Mouse (Mus musculus): Measurements from ENCODE around the gene Il16. TPM values are rescaled to one million over a fixed set of nuclear protein-coding genes. Genes with fewer than 3 reads are reported as not detected.

The Il16 gene
- total and polyA plus RNA-seq, 2 experiments, result 1.5 to 4.1 TPM

GRCm38 (mm10) chr7:83682640-83683274 lies 62.8 kb downstream of the Il16 start:
- H3K36me3 ChIP-seq (ENCODE audit: control insufficient read depth, insufficient read depth, low read length), result no peaks in the 10 kb centered on the region
- H3K9ac ChIP-seq (ENCODE audit: low read depth, low read length), result no peak overlapping the region
- no peak overlapping the region for H3K27ac ChIP-seq (replicated peaks; ENCODE audit: insufficient read depth, low read depth, low read length)
- no peaks in the 10 kb centered on the region for H3K79me2 ChIP-seq (ENCODE audit: control insufficient read depth, insufficient read depth, low read length)
- WGBS, result 48% methylated on average over 6 of the region's 6 CpGs
- no peak for DNase-seq (ENCODE audit: extremely low read depth, low read depth, low spot score)
- no peak overlapping the region for H3K4me3 ChIP-seq (ENCODE audit: insufficient read depth, low read depth, low read length)
- TF ChIP-seq CTCF (IDR thresholded peaks at IDR 0.05; ENCODE audit: low read depth, low read length) (no peak), POLR2A (IDR thresholded peaks at IDR 0.05; ENCODE audit: extremely low read depth, insufficient read depth, low read length) (no peak)
- no peaks in the 10 kb centered on the region for H3K4me1 ChIP-seq (ENCODE audit: control insufficient read depth, insufficient read depth, low read length)
- H3K27me3 ChIP-seq (ENCODE audit: control insufficient read depth, insufficient read depth, low read length), result no peaks in the 10 kb centered on the region

DNA sequence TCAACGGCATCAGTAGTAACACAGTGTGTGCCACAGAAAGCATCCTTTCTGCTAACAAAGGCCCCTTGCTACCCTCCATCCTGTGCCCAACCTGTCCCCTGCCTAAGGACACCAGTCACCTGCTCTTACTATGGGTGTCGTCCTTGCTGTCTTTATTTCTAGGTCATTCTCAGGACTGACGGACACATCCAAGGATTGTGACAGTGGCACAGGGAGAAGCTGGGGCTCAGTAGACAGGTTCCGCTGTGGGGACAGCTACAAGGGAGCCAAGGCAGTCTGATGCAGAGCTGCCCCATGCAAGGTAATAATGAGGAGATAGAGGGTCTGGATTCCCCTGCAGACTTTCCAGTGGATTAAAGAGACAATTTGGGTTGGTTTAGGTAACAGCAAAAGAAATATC lies 67.0 kb downstream of the Il16 start:
- DNase-seq (ENCODE audit: extremely low read depth, low read depth, low spot score), result no peak
- Histone ChIP-seq H3K9ac (ENCODE audit: low read depth, low read length) (no peak overlapping the region), H3K36me3 (ENCODE audit: control insufficient read depth, insufficient read depth, low read length) (no peaks in the 10 kb centered on the region), H3K4me3 (ENCODE audit: insufficient read depth, low read depth, low read length) (no peak overlapping the region), H3K27ac (replicated peaks; ENCODE audit: insufficient read depth, low read depth, low read length) (no peak overlapping the region), H3K27me3 (ENCODE audit: control insufficient read depth, insufficient read depth, low read length) (no peaks in the 10 kb centered on the region), H3K4me1 (ENCODE audit: control insufficient read depth, insufficient read depth, low read length) (no peaks in the 10 kb centered on the region), H3K79me2 (ENCODE audit: control insufficient read depth, insufficient read depth, low read length) (no peaks in the 10 kb centered on the region)
- 84% methylated on average over 4 of the region's 4 CpGs for whole genome bisulfite sequencing
- TF ChIP-seq POLR2A (IDR thresholded peaks at IDR 0.05; ENCODE audit: extremely low read depth, insufficient read depth, low read length), result no peak
- no peak for TF ChIP-seq CTCF (IDR thresholded peaks at IDR 0.05; ENCODE audit: low read depth, low read length)

DNA sequence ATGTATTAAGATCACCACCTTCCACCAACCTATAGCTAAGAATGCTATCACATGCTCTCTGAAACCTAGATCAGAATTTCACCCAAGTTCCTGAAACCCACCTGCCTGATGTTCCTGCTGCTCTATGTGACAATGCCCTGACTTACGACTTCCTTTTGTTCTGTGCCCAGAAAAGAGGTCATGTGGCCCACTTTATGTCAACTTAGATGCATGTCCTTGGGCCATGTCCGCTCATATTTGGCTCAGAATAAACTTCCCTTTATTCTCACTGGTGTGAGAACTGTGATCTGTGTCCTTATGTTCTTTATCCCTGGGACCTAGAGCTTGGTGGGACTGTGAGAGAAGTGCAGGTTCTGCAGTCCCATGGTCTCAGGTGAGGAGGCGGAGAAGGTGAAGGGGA lies 68.2 kb downstream of the Il16 start:
- WGBS, result 75% methylated on average over 3 of the region's 3 CpGs
- Histone ChIP-seq H3K4me3 (ENCODE audit: insufficient read depth, low read depth, low read length) (no peak overlapping the region), H3K27me3 (ENCODE audit: control insufficient read depth, insufficient read depth, low read length) (no peaks in the 10 kb centered on the region)

GRCm38 (mm10) chr7:83675545-83676254 lies 69.8 kb downstream of the Il16 start:
- DNase-seq (ENCODE audit: extremely low read depth, low read depth, low spot score), result peak; percentile 24

More for the DNA sequence above, 68.2 kb downstream of the Il16 start:
- Histone ChIP-seq H3K9ac (ENCODE audit: low read depth, low read length) (no peak overlapping the region), H3K79me2 (ENCODE audit: control insufficient read depth, insufficient read depth, low read length) (no peaks in the 10 kb centered on the region), H3K27ac (replicated peaks; ENCODE audit: insufficient read depth, low read depth, low read length) (no peak overlapping the region), H3K36me3 (ENCODE audit: control insufficient read depth, insufficient read depth, low read length) (no peaks in the 10 kb centered on the region), H3K4me1 (ENCODE audit: control insufficient read depth, insufficient read depth, low read length) (no peaks in the 10 kb centered on the region)
- no peak for TF ChIP-seq POLR2A (IDR thresholded peaks at IDR 0.05; ENCODE audit: extremely low read depth, insufficient read depth, low read length)
- no peak for TF ChIP-seq CTCF (IDR thresholded peaks at IDR 0.05; ENCODE audit: low read depth, low read length)
- no peak for DNase-seq (ENCODE audit: extremely low read depth, low read depth, low spot score)

GRCm38 (mm10) chr7:83671573-83671972 lies 74.0 kb downstream of the Il16 start:
- TF ChIP-seq POLR2A (IDR thresholded peaks at IDR 0.05; ENCODE audit: extremely low read depth, insufficient read depth, low read length) (no peak), CTCF (IDR thresholded peaks at IDR 0.05; ENCODE audit: low read depth, low read length) (no peak)
- H3K27ac ChIP-seq (replicated peaks; ENCODE audit: insufficient read depth, low read depth, low read length), result no peak overlapping the region
- H3K9ac ChIP-seq (ENCODE audit: low read depth, low read length), result no peak overlapping the region
- H3K4me3 ChIP-seq (ENCODE audit: insufficient read depth, low read depth, low read length), result no peak overlapping the region
- no peaks in the 10 kb centered on the region for H3K79me2 ChIP-seq (ENCODE audit: control insufficient read depth, insufficient read depth, low read length)
- no peak for DNase-seq (ENCODE audit: extremely low read depth, low read depth, low spot score)
- 93% methylated on average over 6 of the region's 6 CpGs for WGBS
- H3K4me1 ChIP-seq (ENCODE audit: control insufficient read depth, insufficient read depth, low read length), result no peaks in the 10 kb centered on the region
- H3K36me3 ChIP-seq (ENCODE audit: control insufficient read depth, insufficient read depth, low read length), result no peaks in the 10 kb centered on the region
- no peaks in the 10 kb centered on the region for H3K27me3 ChIP-seq (ENCODE audit: control insufficient read depth, insufficient read depth, low read length)

More at GRCm38 (mm10) chr7:83675545-83676254, 69.8 kb downstream of the Il16 start:
- H3K79me2 ChIP-seq (ENCODE audit: control insufficient read depth, insufficient read depth, low read length), result no peaks in the 10 kb centered on the region
- H3K27ac ChIP-seq (replicated peaks; ENCODE audit: insufficient read depth, low read depth, low read length), result no peak overlapping the region
- H3K4me1 ChIP-seq (ENCODE audit: control insufficient read depth, insufficient read depth, low read length), result no peaks in the 10 kb centered on the region
- no peak for TF ChIP-seq POLR2A (IDR thresholded peaks at IDR 0.05; ENCODE audit: extremely low read depth, insufficient read depth, low read length)
- peak; percentile 85 for TF ChIP-seq CTCF (IDR thresholded peaks at IDR 0.05; ENCODE audit: low read depth, low read length)
- no peak overlapping the region for H3K4me3 ChIP-seq (ENCODE audit: insufficient read depth, low read depth, low read length)
- no peaks in the 10 kb centered on the region for H3K36me3 ChIP-seq (ENCODE audit: control insufficient read depth, insufficient read depth, low read length)
- no peak overlapping the region for H3K9ac ChIP-seq (ENCODE audit: low read depth, low read length)
- H3K27me3 ChIP-seq (ENCODE audit: control insufficient read depth, insufficient read depth, low read length), result no peaks in the 10 kb centered on the region
- WGBS, result 29% methylated on average over 5 of the region's 5 CpGs

GRCm38 (mm10) chr7:83668724-83669123 lies 76.8 kb downstream of the Il16 start:
- Histone ChIP-seq H3K27me3 (ENCODE audit: control insufficient read depth, insufficient read depth, low read length) (no peaks in the 10 kb centered on the region), H3K4me3 (ENCODE audit: insufficient read depth, low read depth, low read length) (no peak overlapping the region), H3K36me3 (ENCODE audit: control insufficient read depth, insufficient read depth, low read length) (no peaks in the 10 kb centered on the region), H3K79me2 (ENCODE audit: control insufficient read depth, insufficient read depth, low read length) (no peaks in the 10 kb centered on the region), H3K4me1 (ENCODE audit: control insufficient read depth, insufficient read depth, low read length) (no peaks in the 10 kb centered on the region), H3K9ac (ENCODE audit: low read depth, low read length) (no peak overlapping the region), H3K27ac (replicated peaks; ENCODE audit: insufficient read depth, low read depth, low read length) (no peak overlapping the region)
- WGBS, result 21% methylated on average over 1 of the region's 1 CpGs
- TF ChIP-seq CTCF (IDR thresholded peaks at IDR 0.05; ENCODE audit: low read depth, low read length) (peak; percentile 80), POLR2A (IDR thresholded peaks at IDR 0.05; ENCODE audit: extremely low read depth, insufficient read depth, low read length) (no peak)
- no peak for DNase-seq (ENCODE audit: extremely low read depth, low read depth, low spot score)
